Mouse (Mus musculus) myocyte (in vitro differentiated cells): ENCODE data around the gene Cdkn1c. TPM values are rescaled to one million over a fixed set of nuclear protein-coding genes. Genes with fewer than 3 reads are reported as not detected.

Experiments
- H3K27me3 ChIP-seq: one replicate; pipeline ENCODE4 v1.6.1; 2011; ENCODE audit not compliant: control insufficient read depth, insufficient read depth, insufficient read length
- H3K36me3 ChIP-seq: one replicate; pipeline ENCODE4 v1.6.1; 2011; ENCODE audit not compliant: control insufficient read depth, insufficient read depth
- H3K4me2 ChIP-seq: one replicate; pipeline ENCODE4 v1.6.1; 2011; ENCODE audit warnings: low read depth, control low read depth
- H3K4me3 ChIP-seq: one replicate; pipeline ENCODE4 v1.5.1; 2011; ENCODE audit warnings: mild to moderate bottlenecking, control low read depth, moderate library complexity
- H3K79me2 ChIP-seq: one replicate; pipeline ENCODE4 v1.6.1; 2011; ENCODE audit not compliant: control insufficient read depth, insufficient read depth
- H3ac ChIP-seq: one replicate; pipeline ENCODE4 v1.6.1; 2011; ENCODE audit not compliant: control insufficient read depth, insufficient read length
- CEBPB ChIP-seq: IDR thresholded peaks from 2 replicates; pipeline ENCODE4 v1.6.1; 2011; ENCODE audit warnings: mild to moderate bottlenecking, moderate library complexity; ENCODE audit not compliant: poor library complexity, insufficient read depth, severe bottlenecking
- E2F4 ChIP-seq: IDR thresholded peaks from one replicate; pipeline ENCODE4 v1.6.1; 2011; ENCODE audit warnings: mild to moderate bottlenecking, control low read depth, moderate library complexity; ENCODE audit not compliant: insufficient read depth
- MAX ChIP-seq: IDR thresholded peaks from one replicate; pipeline ENCODE4 v1.6.1; 2011; ENCODE audit warnings: low read depth, mild to moderate bottlenecking, control low read depth
- MYOD1 ChIP-seq, 3 experiments: IDR thresholded peaks; one replicate each; pipeline ENCODE4 v1.6.1; 2011; ENCODE audit warnings: control low read depth in 2 of 3, low read depth in 2 of 3, mild to moderate bottlenecking in 2 of 3, moderate library complexity in 1 of 3; ENCODE audit not compliant: insufficient read length in 2 of 3, control insufficient read depth in 1 of 3
- MYOG ChIP-seq, 3 experiments: IDR thresholded peaks; one replicate each; pipeline ENCODE4 v1.6.1; 2011; ENCODE audit warnings: control low read depth in 2 of 3, low read depth in 2 of 3, mild to moderate bottlenecking in 2 of 3; ENCODE audit not compliant: insufficient read length in 2 of 3, control insufficient read depth in 1 of 3, insufficient read depth in 1 of 3
- POLR2A ChIP-seq: IDR thresholded peaks from one replicate; pipeline ENCODE4 v1.6.1; 2011; ENCODE audit warnings: low read depth, mild to moderate bottlenecking, control low read depth, moderate library complexity; ENCODE audit not compliant: insufficient read length
- POLR2AphosphoS2 ChIP-seq: IDR thresholded peaks from one replicate; pipeline ENCODE4 v1.6.1; 2011; ENCODE audit warnings: low read depth, control low read depth; ENCODE audit not compliant: insufficient read length
- REST ChIP-seq: IDR thresholded peaks from one replicate; pipeline ENCODE4 v1.6.1; 2011; ENCODE audit warnings: mild to moderate bottlenecking, control low read depth, moderate library complexity; ENCODE audit not compliant: insufficient read depth, insufficient read length
- SRF ChIP-seq: IDR thresholded peaks from one replicate; pipeline ENCODE4 v1.6.1; 2011; ENCODE audit warnings: low read depth; ENCODE audit not compliant: control insufficient read depth, insufficient read length
- TCF12 ChIP-seq: IDR thresholded peaks from one replicate; pipeline ENCODE4 v1.6.1; 2011; ENCODE audit warnings: mild to moderate bottlenecking, control low read depth; ENCODE audit not compliant: poor library complexity, insufficient read depth, severe bottlenecking
- TCF3 ChIP-seq: IDR thresholded peaks from one replicate; pipeline ENCODE4 v1.6.1; 2011; ENCODE audit warnings: low read depth, control low read depth; ENCODE audit not compliant: insufficient read length
- USF1 ChIP-seq: IDR thresholded peaks from one replicate; pipeline ENCODE4 v1.6.1; 2011; ENCODE audit warnings: low read depth, mild to moderate bottlenecking, control low read depth, moderate library complexity
- polyA plus RNA-seq: library from polyadenylated mRNA; unstranded; fragments of >200 nt; fragmentation: generic; extraction: Trizol; gene quantifications from one replicate; pipeline ENCODE4 v1.2.1, GENCODE M21; 2012; ENCODE audit warnings: missing spikeins

The Cdkn1c gene
- polyA plus RNA-seq, 1 experiment = 35.7 TPM

DNA sequence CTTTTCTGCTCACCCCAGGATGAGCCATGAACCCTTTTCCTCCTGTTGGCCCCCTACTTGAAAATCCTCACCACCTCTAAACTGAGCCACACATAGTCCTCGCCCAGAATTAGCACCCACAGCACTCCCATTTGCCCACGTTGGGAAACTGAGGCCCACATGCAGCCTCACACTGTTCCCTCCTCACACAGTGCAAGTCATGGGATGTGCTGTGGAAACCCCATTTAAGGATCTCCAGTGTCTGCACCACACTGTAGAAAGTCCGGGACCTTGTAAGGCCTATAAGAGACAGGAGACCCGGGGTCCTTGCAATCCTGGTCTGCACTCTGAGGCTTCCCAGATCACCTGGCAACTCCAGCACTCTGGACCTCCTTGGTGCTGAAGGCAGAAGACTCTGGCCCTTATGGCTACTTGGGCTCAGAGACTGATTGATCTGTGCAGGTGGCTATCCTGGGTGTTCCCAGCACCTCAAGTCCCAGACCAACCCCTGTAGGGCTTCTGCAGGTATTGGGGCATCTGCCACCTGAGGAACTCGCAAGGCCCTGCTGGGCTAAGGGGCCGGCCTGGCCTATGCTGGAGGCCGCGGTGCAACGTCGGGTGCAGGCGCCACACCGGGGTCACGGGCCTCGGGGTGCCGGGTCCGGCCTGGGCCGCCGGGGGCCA lies 23.5 kb downstream of the Cdkn1c start:
- TF ChIP-seq E2F4 (no peak), TCF12 (no peak), SRF (no peak), REST (no peak), USF1 (no peak), MAX (no peak), MYOG (IDR thresholded peaks at IDR 0.05; ENCODE audit: control insufficient read depth in 1 of 3, insufficient read depth in 1 of 3, insufficient read length in 2 of 3, low read depth in 2 of 3) (no peak), POLR2A (no peak), CEBPB (no peak)
- peaks cover 48% of the 10 kb centered on the region for H3K27me3 ChIP-seq
- H3K4me3 ChIP-seq = no peak overlapping the region
- H3ac ChIP-seq = no peak overlapping the region
- no peak overlapping the region for H3K4me2 ChIP-seq
- no peaks in the 10 kb centered on the region for H3K79me2 ChIP-seq
- no peaks in the 10 kb centered on the region for H3K36me3 ChIP-seq

DNA sequence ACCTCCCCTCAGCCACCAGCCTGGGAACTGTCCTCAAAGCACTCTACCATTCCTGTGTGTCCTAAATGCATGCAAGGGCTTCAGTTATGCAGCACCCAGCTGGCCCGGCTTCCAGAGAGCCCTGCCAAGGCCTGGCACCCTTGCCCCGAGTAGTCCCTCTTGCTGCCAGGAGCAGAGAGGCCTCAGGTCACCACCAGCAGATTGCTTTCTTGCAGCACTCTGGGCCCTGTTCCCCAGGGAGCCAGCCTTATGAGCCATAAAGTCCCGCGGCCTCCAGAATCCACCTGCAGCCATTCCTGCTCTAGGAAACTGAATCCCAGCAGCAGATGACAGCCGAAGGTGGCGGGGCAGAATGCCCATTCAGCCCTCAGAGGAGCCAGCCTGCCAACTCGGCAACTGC lies 27.5 kb downstream of the Cdkn1c start:
- H3K4me3 ChIP-seq = no peak overlapping the region
- H3K4me2 ChIP-seq = no peak overlapping the region
- no peaks in the 10 kb centered on the region for H3K79me2 ChIP-seq
- H3ac ChIP-seq = no peak overlapping the region
- no peak for TF ChIP-seq E2F4
- TF ChIP-seq MYOG (IDR thresholded peaks at IDR 0.05; ENCODE audit: control insufficient read depth in 1 of 3, insufficient read depth in 1 of 3, insufficient read length in 2 of 3, low read depth in 2 of 3) = no peak
- TF ChIP-seq USF1 = no peak
- TF ChIP-seq TCF12 = no peak
- no peak for TF ChIP-seq TCF3
- TF ChIP-seq SRF = no peak
- TF ChIP-seq POLR2AphosphoS2 = no peak
- TF ChIP-seq REST = no peak
- no peak for TF ChIP-seq MYOD1 (IDR thresholded peaks at IDR 0.05; ENCODE audit: control insufficient read depth in 1 of 3, insufficient read length in 2 of 3, low read depth in 2 of 3)
- TF ChIP-seq POLR2A = no peak
- no peak for TF ChIP-seq CEBPB
- no peak for TF ChIP-seq MAX
- no peaks in the 10 kb centered on the region for H3K36me3 ChIP-seq
- peaks cover 44% of the 10 kb centered on the region for H3K27me3 ChIP-seq

DNA sequence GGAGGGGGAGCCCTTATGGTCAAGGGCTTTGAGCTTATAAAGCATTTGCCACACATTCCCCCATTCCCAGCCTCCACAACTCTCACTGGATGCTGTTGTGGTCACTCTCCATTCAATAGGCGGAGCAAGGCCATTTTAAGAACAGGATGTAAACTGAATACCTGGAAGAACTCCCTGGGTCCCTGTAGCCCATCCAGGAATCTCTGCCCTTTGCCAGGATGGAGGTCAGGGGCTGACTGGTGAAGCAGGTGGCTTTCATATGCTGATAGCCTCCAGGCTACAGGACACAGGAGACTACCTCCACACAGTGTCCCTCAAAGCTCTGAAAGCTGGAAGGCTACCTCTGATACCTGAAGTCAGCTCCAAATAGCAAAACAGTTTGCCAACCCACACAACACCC lies 28.2 kb downstream of the Cdkn1c start:
- no peak overlapping the region for H3K4me2 ChIP-seq
- H3K36me3 ChIP-seq = no peaks in the 10 kb centered on the region
- no peak for TF ChIP-seq SRF
- TF ChIP-seq POLR2AphosphoS2 = no peak
- no peak for TF ChIP-seq USF1
- TF ChIP-seq MAX = no peak
- no peak for TF ChIP-seq TCF12
- TF ChIP-seq MYOD1 (IDR thresholded peaks at IDR 0.05; ENCODE audit: control insufficient read depth in 1 of 3, insufficient read length in 2 of 3, low read depth in 2 of 3) = no peak
- TF ChIP-seq POLR2A = no peak
- no peak for TF ChIP-seq MYOG (IDR thresholded peaks at IDR 0.05; ENCODE audit: control insufficient read depth in 1 of 3, insufficient read depth in 1 of 3, insufficient read length in 2 of 3, low read depth in 2 of 3)
- TF ChIP-seq REST = no peak
- TF ChIP-seq TCF3 = no peak
- TF ChIP-seq CEBPB = no peak
- H3K27me3 ChIP-seq = peaks cover 41% of the 10 kb centered on the region
- no peak overlapping the region for H3ac ChIP-seq
- no peaks in the 10 kb centered on the region for H3K79me2 ChIP-seq
- no peak overlapping the region for H3K4me3 ChIP-seq

DNA sequence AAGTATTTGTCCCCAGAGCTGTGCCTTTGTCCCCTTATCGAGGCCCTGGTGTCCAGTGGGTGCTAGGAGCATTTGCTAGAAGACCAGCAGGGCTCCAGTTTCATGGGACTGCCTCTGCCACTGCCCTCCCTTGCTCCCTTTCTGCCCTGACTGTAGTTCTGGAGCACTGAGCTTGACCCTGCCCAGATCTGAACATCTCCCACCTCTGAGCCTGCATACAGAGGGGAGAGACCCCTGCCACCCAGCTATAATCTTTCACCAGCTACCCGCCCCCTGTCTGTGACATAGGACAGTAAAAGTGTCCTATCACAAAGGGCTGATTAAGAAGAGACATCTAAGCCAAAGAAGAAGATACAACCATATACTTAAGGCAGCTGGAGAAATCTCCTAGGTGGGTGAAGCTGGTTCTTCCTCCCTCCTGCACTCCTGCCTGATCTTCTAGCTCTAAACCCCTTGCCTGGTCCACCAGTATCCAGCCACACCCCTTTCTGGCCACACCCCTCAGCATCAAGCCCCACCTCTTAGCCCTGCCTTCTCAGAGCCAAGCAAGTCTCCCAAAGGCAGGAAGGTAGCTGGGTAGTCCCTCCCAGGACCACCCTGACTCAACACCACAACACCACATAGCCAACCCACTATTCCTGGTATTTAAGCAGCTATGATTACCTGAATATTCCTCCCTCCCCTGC lies 31.9 kb downstream of the Cdkn1c start:
- no peaks in the 10 kb centered on the region for H3K79me2 ChIP-seq
- peaks cover 13% of the 10 kb centered on the region for H3K27me3 ChIP-seq
- H3ac ChIP-seq = no peak overlapping the region
- H3K36me3 ChIP-seq = no peaks in the 10 kb centered on the region
- no peak overlapping the region for H3K4me3 ChIP-seq
- H3K4me2 ChIP-seq = no peak overlapping the region
- TF ChIP-seq MYOD1 (IDR thresholded peaks at IDR 0.05; ENCODE audit: control insufficient read depth in 1 of 3, insufficient read length in 2 of 3, low read depth in 2 of 3) (no peak), POLR2AphosphoS2 (no peak), POLR2A (no peak), CEBPB (no peak), REST (no peak), USF1 (no peak), MAX (no peak), TCF12 (no peak), SRF (no peak), TCF3 (no peak), E2F4 (no peak), MYOG (IDR thresholded peaks at IDR 0.05; ENCODE audit: control insufficient read depth in 1 of 3, insufficient read depth in 1 of 3, insufficient read length in 2 of 3, low read depth in 2 of 3) (no peak)
